Mouse (Mus musculus): ENCODE results near the gene Csrnp2.

- TF ChIP-seq TAL1 (IDR thresholded peaks at IDR 0.05; ENCODE audit: low read length) (no peak), GATA1 (IDR thresholded peaks at IDR 0.05; ENCODE audit: low read length) (no peak)
Measured at GRCm38 (mm10) chr15:100486450-100486849, 8.8 kb downstream of the Csrnp2 start.

All from erythroblast, embryonic 14.5 days (primary cell).